Mouse (Mus musculus) heart, postnatal 14 days (tissue): ENCODE measurements around the gene Fbxl13. TPM values are rescaled to one million over a fixed set of nuclear protein-coding genes. Genes with fewer than 3 reads are reported as not detected.
A peak's percentile ranks its signal among the peaks of the same experiment; 100 is the strongest.

Experiments used
- DNase-seq, 2 experiments: peaks; one replicate each; pipeline ENCODE4 v3.0.0; 2021 to 2022
- intact Hi-C: fragments of 180-260 bp; cut with DNase I; formaldehyde crosslinking; loops from one replicate; pipeline ENCODE4 v1.15.1; 2025
- total RNA-seq, 2 experiments: library from RNA; stranded (reverse); gene quantifications; 2 replicates each; pipeline ENCODE4 v1.2.3; 2021

Fbxl13 gene
- total RNA-seq, 2 experiments from 2014 or later = 0.14 to 0.15 TPM

GRCm38 (mm10) chr5:21492213-21492612, 153.2 kb downstream of the Fbxl13 start:
- intact Hi-C loops = no loop called here
- no peak for DNase-seq

GRCm38 (mm10) chr5:21491469-21491868, 154.0 kb downstream of the Fbxl13 start:
- DNase-seq = no peak
- intact Hi-C loops = no loop called here

- intact Hi-C loops = no loop called here
These were observed 156.3 kb downstream of the Fbxl13 start for GRCm38 (mm10) chr5:21489135-21489534.

GRCm38 (mm10) chr5:21488506-21488905, 156.9 kb downstream of the Fbxl13 start:
- intact Hi-C loops = no loop called here
- peak in 1 of 2 experiments; percentile 37 for DNase-seq

More at GRCm38 (mm10) chr5:21489135-21489534, 156.3 kb downstream of the Fbxl13 start:
- DNase-seq = no peak

GRCm38 (mm10) chr5:21487716-21488115, 157.7 kb downstream of the Fbxl13 start:
- intact Hi-C loops = no loop called here
- DNase-seq = no peak

GRCm38 (mm10) chr5:21487306-21487705, 158.1 kb downstream of the Fbxl13 start:
- DNase-seq = no peak
- intact Hi-C loops = no loop called here

GRCm38 (mm10) chr5:21486798-21487197, 158.6 kb downstream of the Fbxl13 start:
- no peak for DNase-seq
- intact Hi-C loops = no loop called here

- no peak for DNase-seq
- intact Hi-C loops = no loop called here
These were observed 160.1 kb downstream of the Fbxl13 start for GRCm38 (mm10) chr5:21485197-21485829.

- DNase-seq = no peak
- intact Hi-C loops = no loop called here
These were observed 162.2 kb downstream of the Fbxl13 start for GRCm38 (mm10) chr5:21483275-21483674.

GRCm38 (mm10) chr5:21482446-21483222, 162.8 kb downstream of the Fbxl13 start:
- no peak for DNase-seq
- intact Hi-C loops = no loop called here

GRCm38 (mm10) chr5:21481521-21481920, 163.9 kb downstream of the Fbxl13 start:
- DNase-seq = no peak
- intact Hi-C loops = no loop called here

GRCm38 (mm10) chr5:21479746-21480145, 165.7 kb downstream of the Fbxl13 start:
- no peak for DNase-seq
- intact Hi-C loops = no loop called here

GRCm38 (mm10) chr5:21478428-21478827, 167.0 kb downstream of the Fbxl13 start:
- intact Hi-C loops = no loop called here

GRCm38 (mm10) chr5:21468100-21468499, 177.3 kb downstream of the Fbxl13 start:
- intact Hi-C loops = no loop called here
- no peak for DNase-seq

More at GRCm38 (mm10) chr5:21478428-21478827, 167.0 kb downstream of the Fbxl13 start:
- DNase-seq = no peak

GRCm38 (mm10) chr5:21467387-21467786, 178.0 kb downstream of the Fbxl13 start:
- no peak for DNase-seq

GRCm38 (mm10) chr5:21440833-21441530, 204.5 kb downstream of the Fbxl13 start:
- intact Hi-C loops = no loop called here
- peak in 1 of 2 experiments; percentile 36 for DNase-seq

More at GRCm38 (mm10) chr5:21467387-21467786, 178.0 kb downstream of the Fbxl13 start:
- intact Hi-C loops = no loop called here

- DNase-seq = no peak
- intact Hi-C loops = no loop called here
These were observed 205.9 kb downstream of the Fbxl13 start for GRCm38 (mm10) chr5:21439446-21440110.

- no peak for DNase-seq
- intact Hi-C loops = no loop called here
These were observed 207.0 kb downstream of the Fbxl13 start for GRCm38 (mm10) chr5:21438428-21438827.

- intact Hi-C loops = no loop called here
- no peak for DNase-seq
These were observed 208.9 kb downstream of the Fbxl13 start for GRCm38 (mm10) chr5:21436471-21436975.
